Mouse (Mus musculus): ENCODE data around the gene Taf3. TPM values are rescaled to one million over a fixed set of nuclear protein-coding genes. Genes with fewer than 3 reads are reported as not detected.

The Taf3 gene
- total RNA-seq, 2 experiments from 2014 or later: 6.7 to 20.1 TPM

GRCm38 (mm10) chr2:10014951-10015635, 33.3 kb downstream of the Taf3 start:
- no peak for ATAC-seq (replicated peaks; ENCODE audit: poor library complexity)

GRCm38 (mm10) chr2:10010263-10010909, 38.0 kb downstream of the Taf3 start:
- peak; percentile 85 for ATAC-seq (replicated peaks; ENCODE audit: poor library complexity)

GRCm38 (mm10) chr2:10009671-10010254, 38.6 kb downstream of the Taf3 start:
- peak; percentile 11; the same call in 1 of the 2 replicates for ATAC-seq (replicated peaks; ENCODE audit: poor library complexity)

- ATAC-seq (replicated peaks; ENCODE audit: poor library complexity): no peak
Observed at GRCm38 (mm10) chr2:10008593-10008992, 39.8 kb downstream of the Taf3 start.

GRCm38 (mm10) chr2:10004960-10005621, 43.3 kb downstream of the Taf3 start:
- ATAC-seq (replicated peaks; ENCODE audit: poor library complexity): peak; percentile 46; the same call in 1 of the 2 replicates

- ATAC-seq (replicated peaks; ENCODE audit: poor library complexity): no peak
Observed at GRCm38 (mm10) chr2:10003358-10003757, 45.0 kb downstream of the Taf3 start.

GRCm38 (mm10) chr2:10001591-10001990, 46.8 kb downstream of the Taf3 start:
- no peak for ATAC-seq (replicated peaks; ENCODE audit: poor library complexity)

- ATAC-seq (replicated peaks; ENCODE audit: poor library complexity): no peak
Observed at GRCm38 (mm10) chr2:9997535-9997934, 50.9 kb downstream of the Taf3 start.

- ATAC-seq (replicated peaks; ENCODE audit: poor library complexity): peak; percentile 73
Observed at GRCm38 (mm10) chr2:9996111-9996510, 52.3 kb downstream of the Taf3 start.

GRCm38 (mm10) chr2:9990690-9991229, 57.6 kb downstream of the Taf3 start:
- ATAC-seq (replicated peaks; ENCODE audit: poor library complexity): no peak

GRCm38 (mm10) chr2:9989649-9990547, 58.5 kb downstream of the Taf3 start:
- no peak for ATAC-seq (replicated peaks; ENCODE audit: poor library complexity)

- ATAC-seq (replicated peaks; ENCODE audit: poor library complexity): no peak
Observed at GRCm38 (mm10) chr2:9988290-9988689, 60.1 kb downstream of the Taf3 start.

GRCm38 (mm10) chr2:9985979-9986447, 62.4 kb downstream of the Taf3 start:
- no peak for ATAC-seq (replicated peaks; ENCODE audit: poor library complexity)

- no peak for ATAC-seq (replicated peaks; ENCODE audit: poor library complexity)
Observed at GRCm38 (mm10) chr2:9982446-9982845, 66.0 kb downstream of the Taf3 start.

GRCm38 (mm10) chr2:9971927-9972326, 76.5 kb downstream of the Taf3 start:
- ATAC-seq (replicated peaks; ENCODE audit: poor library complexity): peak; percentile 77

- ATAC-seq (replicated peaks; ENCODE audit: poor library complexity): no peak
Observed at GRCm38 (mm10) chr2:9970579-9970978, 77.8 kb downstream of the Taf3 start.

GRCm38 (mm10) chr2:9970178-9970577, 78.2 kb downstream of the Taf3 start:
- ATAC-seq (replicated peaks; ENCODE audit: poor library complexity): peak; percentile 29

- 0 out of 2 replicates have a peak, but pooled peaks have one; percentile 20 for ATAC-seq (replicated peaks; ENCODE audit: poor library complexity)
Observed at GRCm38 (mm10) chr2:9969734-9970133, 78.7 kb downstream of the Taf3 start.

GRCm38 (mm10) chr2:9966634-9967033, 81.8 kb downstream of the Taf3 start:
- no peak for ATAC-seq (replicated peaks; ENCODE audit: poor library complexity)

- ATAC-seq (replicated peaks; ENCODE audit: poor library complexity): peak; percentile 87
Observed at GRCm38 (mm10) chr2:9965608-9966007, 82.8 kb downstream of the Taf3 start.
